Mouse (Mus musculus) kidney, postnatal 36 days (tissue): Measurements from ENCODE around the gene Nmur1.

Source experiments
- DNase-seq, 2 experiments: peaks; one replicate each; pipeline ENCODE4 v3.0.0; 2021 to 2022; ENCODE audit warnings: mixed read lengths in 2 of 2

Nmur1 gene

DNA sequence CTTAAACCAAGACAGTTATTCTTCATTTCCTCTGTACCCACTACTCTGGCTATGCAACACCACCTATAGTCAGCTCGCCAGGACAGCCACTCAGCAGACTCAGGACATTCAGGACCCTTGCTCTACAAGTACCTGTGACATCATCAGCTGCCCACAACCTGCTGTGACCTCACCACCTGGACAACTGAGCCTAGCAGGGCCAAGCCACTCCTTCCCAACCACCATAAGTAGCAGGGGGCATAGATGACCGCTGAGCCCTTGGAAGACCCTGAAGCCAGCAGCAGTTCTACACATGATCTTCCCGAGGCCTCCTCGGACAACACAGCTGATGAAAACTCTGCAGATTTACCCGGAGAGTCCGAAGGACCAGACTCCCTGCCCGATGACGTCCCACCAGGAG, at the start of gene Nmur1, which contains the start of gene Tex44:
Gene Nmur1, minus strand, starts transcription at position 101 of the 400 bp plus-strand sequence.
Gene Tex44, plus strand, starts transcription at position 202 of the 400 bp plus-strand sequence.
- no peak for DNase-seq

DNA sequence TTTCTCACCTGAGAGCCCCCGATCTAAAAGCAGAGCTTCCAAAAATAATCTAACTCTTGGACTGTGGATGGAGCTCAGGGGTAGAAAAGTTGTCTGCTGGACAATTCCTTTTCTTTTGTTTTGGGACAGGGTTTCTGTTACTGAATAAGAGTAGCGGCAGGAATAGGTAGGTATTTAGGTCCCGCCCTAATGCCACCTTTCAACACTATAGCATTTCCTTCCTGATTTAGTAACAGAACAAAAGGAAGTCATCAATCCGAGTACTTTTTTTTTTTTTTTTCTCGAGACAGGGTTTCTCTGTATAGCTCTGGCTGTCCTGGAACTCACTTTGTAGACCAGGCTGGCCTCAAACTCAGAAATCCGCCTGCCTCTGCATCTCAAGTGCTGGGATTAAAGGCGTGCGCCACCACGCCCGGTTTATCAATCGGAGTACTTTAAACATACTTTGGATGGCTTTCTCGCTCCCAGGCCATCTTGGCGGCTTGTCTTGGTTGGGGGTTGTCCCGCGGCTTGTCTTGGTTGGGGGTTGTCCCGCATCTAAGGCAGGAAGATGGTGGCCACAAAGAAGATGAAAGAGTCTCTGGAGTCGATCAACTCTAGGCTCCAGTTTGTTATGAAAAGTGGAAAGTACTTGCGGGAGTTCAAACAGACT, 47.2 kb upstream of the Nmur1 start:
- no peak for DNase-seq

DNA sequence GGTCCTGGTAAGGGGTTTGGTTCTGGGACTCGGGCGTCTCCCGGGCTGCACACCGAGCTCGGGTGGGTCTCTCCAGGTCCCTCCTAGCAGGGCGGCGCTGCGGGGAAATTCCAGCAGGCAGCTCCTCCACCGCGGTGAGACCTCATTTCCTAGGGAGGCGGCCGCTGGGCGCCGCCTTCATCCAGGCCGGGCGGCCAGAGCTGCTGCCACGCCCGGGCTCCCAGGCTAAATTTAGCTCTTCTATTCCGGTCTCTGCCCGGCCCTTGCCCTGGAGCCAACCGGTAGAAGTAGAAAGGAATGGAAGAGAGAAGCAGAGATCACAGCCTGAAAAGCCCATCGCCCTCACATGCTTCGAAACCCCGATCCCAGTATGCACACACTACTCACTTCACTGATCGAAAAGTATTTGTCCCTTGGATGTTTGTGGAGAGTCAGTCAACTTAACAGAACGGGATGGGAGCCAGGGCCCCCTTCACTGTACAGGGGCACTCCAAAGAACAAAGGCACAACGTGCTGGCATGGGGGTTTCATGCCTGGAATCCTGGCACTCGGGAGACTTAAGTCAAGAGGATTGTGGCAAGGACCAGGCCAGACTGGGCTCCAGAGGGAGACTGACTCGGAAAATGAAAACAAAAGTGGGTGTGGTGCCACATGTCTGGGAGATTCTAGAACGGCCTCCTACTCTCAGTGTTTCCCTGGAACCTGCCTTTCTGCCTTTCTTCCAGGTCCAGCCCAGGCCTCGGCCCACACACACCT, 46.3 kb upstream of the Nmur1 start:
- peak; percentile 87 to 89 for DNase-seq

DNA sequence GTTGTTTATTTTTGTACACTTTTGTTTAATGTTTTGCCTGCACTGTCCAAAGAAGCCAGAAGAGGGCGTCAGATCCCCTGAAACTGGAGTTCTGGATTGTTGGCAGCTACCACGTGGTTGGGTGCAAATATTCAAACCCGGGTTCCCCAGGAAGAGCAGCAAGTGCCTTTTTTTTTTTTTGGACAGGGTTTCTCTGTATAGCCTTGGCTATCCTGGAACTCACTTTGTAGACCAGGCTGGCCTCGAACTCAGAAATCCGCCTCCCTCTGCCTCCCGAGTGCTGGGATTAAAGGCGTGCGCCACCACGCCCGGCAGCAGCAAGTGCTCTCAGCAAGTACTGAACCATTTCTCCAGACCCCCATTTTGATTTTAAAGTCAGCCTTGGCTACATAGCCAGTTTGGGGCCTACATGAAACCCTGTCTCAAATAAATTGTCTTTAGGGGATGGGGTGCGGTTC, 45.5 kb upstream of the Nmur1 start:
- peak; percentile 48 to 74 for DNase-seq

DNA sequence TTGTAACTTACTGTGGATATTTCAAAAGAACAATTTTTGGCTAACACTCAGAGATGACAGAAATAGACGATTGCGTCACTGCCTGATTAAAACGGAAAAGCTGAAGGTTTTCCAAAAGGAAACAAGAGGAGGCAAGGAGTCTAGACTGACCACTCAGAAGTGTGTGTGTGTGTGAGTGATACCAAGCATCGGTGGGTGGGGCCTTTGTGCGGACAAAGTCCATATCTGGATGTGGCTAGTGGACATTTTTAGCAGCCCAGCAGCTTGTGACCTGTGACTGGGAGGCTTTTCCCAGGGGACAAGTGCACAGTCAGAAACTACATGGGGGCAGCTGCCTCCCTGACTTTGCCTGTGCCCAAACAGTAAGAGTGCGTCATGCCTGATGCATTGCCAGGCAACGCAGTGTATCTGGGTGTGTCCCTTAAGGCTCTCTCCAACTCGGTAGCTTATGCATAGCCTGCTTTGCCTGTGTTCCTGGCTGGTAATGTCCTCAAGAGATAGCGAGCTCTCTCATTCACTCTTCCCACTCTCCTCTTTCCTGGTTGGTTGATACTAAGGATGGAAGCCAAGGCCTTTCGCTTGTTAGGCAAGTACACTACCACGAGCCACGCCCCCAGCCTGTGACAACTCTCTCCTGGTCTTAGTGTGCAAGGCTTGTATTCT, 44.6 kb upstream of the Nmur1 start:
- DNase-seq, result peak; percentile 88 to 94

DNA sequence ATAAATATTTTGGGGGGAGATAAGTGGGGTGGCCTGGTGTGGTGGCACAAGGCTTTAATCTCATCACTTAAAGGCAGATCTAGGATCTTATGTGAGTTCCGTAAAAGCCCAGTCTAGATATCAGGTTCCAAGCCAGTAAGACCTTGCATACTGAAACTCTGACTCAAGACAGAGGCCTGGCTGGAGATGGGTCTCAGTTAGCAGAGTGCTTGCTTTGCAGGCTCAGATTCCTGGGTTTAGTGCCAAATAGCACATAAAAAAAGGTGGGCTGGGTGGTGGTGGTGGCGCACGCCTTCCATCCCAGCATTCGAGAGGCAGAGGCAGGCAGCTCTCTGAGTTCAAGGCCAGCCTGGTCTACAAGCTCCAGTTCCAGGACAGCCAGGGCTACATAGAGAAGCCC, 43.8 kb upstream of the Nmur1 start:
- no peak for DNase-seq

DNA sequence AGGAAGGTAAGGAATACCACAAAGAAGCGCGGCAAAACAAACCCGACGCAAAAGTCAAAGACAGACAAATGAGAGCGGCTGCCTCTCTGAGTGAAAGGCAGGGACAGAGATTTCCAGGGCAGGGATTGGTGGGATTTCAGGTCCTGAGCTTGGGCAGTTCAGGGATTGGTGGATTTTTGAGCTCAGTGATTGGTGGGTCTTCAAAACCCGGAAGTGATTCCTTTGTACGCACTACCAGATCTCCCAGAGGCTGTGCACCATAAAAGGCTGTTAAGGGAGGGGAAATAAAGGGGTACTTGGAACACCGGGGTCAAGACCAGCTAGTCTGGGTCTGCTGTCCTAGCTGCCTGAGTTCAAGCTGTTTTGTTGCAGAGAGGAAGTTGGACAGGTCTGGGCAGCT, 41.4 kb upstream of the Nmur1 start:
- no peak for DNase-seq

DNA sequence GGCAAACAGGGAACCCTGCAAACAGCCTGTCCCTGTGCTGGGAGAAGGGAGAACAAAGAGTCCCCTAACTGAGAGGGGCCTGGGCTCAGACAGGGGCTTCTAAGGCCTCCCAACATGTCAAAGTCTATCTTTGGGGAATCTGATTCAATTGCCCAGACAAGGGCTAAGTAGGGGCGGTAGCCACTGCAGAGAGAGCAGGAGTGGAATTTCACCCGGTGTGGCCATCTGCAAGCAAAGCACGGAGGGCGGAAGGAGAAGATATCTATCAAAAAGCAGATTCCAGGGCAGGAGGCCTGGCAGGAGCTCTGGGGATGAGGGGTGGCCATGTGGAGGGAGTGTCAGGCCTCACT, 38.8 kb upstream of the Nmur1 start:
- peak in 1 of 2 experiments; percentile 50 for DNase-seq

DNA sequence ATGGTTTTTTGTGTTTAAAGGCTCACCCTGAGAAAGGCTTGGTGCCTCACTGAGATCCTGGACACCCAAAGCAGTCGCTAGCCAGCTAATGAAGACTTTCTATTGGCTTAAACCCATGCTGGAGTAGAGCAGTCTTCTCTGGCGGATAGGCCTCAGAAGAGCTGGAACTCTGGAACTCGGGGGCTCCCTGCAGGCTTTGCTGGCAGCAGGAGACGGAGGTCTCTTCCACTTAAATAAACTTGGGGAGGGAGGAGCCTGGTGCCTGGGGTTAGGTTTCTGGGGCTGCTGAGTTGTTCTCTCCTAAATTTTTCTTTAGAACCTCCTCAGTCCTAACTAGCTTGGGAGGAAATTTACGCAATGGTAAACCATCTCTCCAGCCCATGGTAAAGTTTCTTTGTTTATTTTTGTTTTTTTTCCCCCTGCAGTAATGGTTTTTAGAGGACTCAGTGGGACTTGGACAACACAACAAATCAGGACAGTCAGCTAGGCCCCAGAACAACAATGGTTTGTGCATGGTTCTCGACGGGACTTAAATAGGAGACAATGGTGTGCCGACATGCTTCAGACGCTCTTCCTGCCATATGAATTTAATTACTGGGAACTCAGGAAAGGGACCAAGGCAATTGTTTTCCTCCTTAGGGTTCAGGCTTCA, 38.3 kb upstream of the Nmur1 start:
- no peak for DNase-seq

DNA sequence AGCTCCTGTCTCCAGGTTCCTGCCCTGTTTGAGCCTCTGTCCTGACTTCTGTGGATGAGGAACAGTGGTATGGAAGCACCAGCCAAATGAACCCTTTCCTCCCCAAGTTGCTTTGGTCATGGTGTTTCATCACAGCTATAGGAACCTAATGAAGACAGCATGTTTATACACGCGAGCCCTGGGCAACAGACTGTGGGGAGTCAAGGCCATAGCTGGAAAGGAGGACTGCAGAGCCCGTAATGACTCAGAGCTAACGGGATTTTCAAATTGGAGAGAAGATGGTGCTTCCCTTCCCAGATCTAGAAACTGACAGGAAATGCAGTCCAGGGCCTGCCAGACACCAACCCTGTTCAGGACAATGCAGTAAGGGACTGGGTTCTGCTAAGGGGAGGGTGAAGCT, 33.3 kb upstream of the Nmur1 start:
- DNase-seq, result no peak

DNA sequence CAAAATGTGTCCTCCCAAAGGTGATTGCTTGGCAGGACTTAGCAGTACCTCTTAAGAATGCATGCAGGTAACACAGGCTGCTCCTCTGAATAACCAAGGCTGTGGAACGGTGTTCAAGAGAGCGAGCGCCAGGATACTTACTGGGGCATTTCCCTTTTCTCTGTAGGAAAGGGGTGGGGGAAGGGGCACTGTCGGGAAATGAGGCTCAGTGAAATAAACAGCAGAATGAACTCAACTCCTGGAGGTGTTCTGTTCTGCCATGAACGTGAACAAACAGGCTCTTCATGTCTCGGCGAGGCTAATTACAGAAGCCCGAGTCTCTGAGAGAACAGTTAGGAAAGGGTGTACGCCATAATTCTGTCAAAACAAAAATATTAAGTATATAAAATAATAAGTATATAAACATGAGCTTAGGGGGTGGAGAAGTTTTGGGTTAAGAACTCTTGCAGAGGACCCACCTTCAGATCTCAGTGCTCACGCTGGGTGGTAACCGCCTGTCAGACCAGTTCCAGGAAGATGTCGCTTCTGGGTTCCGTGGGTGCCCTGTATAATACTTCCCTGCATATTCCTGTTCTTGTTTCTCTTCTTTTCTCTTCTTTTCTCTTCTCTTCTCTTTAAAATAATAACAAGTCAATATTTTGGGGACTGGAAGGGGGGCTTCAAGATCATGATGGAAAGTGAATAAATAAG, 31.0 kb upstream of the Nmur1 start:
- DNase-seq, result no peak

DNA sequence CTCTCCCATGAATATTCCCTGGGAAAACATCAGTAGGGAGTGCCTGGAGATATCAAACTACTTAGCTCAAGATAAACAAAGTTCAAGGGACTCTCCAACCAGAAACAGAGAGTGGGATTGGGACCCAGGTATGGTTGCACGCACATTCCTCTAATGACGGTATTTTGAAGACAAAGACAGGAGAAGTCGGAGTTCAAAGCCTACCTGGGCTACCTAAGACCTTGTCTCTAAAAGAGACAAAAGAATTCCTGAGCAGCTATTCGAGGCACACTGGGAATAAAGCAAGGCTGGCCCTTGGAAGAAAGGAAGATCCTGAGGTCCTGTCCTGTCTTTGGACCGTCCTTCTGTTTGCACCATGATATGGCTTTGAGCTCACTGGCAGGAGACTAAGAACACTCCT, 26.7 kb upstream of the Nmur1 start:
- DNase-seq, result no peak

DNA sequence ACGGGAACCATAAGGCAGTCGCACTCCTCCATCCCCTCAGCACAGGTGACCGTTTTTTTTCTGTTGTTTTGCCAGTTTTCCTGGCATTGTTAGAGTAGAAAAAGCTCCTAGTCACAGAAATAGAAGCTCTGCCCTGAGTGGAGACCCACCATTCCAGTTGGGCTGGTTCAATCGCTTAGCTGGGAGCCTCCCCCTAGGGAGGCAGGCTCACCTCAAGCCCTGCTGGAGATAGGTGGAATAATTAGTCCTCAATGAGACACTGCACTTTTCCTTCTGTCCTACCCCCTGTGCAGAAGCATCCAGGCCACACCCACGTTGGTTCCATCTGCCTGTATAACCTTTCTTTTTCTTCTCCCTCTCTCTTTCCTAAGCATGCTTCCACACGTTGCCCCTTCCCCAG, 23.9 kb upstream of the Nmur1 start:
- no peak for DNase-seq

DNA sequence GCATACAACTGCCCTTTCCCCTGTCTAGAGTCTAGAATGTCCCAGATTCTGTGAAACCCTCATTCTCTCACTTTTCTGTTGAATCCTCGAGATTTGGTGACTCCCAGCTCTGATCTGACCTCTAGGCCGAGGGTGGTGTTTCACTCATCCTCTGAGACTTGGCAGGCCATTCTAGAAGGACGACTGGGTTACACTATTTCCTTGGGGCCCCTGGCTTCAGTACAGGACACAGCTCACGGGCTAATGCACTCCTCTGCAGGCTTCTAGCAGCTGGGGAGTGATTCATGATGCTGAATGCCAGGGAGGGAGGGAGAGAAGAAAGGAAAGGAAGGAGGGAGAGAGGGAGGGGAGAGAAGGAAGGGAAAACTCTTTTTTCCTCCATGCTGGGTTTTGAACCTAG, 22.2 kb upstream of the Nmur1 start:
- DNase-seq, result peak in 1 of 2 experiments; percentile 29

DNA sequence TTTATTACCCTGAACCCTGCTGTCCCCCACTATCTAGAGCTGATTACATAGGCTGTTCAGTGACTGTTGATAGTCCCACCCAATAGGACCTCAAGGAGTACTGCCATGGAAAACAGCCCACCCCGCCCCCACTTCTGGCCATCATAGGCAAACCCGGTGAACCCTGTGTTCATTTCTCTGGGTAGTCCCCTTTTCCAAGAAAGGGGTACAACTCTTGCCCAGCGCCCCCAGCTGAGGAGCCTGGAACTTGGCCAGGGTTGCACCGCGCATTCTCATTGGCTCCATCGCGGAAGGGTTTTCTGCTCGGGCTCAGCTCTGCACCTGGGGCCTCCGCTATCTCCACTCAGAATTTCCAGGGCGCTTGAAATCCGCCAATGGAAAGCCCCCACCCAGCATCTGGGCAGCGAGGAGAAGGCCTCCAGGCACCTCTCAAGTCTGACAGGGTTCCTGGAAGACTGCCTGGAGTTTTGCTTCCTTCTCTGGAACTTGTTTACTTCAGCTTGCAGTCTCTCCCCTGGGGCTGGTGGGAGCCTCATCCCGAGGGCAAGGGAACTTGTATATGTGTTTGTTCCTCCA, 21.7 kb upstream of the Nmur1 start:
- peak; percentile 58 to 64 for DNase-seq

DNA sequence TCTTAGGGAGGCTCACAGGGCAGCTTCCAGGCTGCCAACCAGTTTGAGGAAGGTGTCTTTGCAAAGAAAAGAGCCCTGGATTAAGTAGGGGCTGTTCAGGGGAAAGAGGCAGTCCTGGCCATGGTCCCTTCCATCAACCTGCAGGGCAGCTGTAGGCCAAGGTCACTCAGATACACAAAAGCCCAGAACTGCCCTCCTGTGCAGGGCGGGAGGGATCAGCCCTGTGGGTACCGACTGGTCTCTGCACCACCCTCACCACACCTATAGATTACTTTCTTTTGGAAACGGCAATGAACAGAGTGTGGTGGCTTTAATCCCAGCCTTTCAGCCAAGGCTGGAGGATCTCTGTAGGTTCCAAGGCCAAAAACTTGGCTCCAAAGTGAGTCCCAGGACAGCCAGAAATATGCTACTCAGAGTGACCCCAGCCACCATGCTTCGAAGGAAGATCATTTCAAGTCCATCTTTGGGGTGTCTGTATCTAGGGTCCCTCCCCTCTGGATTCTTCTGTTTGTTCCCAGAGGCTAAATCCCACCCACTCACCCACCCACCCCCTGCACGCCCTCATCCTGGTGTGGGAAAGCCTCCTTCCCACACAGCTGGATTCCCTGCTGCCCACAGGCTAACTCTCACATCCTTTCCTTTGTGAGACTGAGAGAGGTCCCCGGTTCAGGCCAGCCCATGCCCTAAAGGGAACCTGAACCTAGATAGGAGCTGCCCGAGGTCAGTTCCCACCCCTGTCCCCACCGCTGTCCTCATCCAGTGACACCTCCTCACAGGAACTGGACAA, 17.6 kb upstream of the Nmur1 start:
- DNase-seq, result peak in 1 of 2 experiments; percentile 33

DNA sequence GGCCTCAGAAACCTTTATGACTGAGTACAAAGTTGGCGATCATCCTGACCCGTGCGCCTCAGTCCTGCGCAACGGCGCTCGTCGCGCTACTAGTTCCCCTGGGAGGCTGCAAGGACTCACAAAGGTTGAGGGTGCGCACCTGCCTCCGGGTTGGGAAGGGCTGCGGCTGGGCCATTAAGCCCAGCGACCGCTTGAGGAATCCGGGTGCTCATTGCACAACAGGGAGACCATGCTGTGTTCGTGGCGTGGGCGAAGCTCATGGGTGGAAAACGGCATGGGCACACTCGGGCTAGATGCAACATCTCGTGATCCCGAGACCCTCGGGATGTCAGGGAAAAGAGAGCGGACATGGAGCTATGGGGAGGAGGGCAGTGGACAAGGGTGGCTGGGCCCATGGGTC, 16.8 kb upstream of the Nmur1 start:
- no peak for DNase-seq

DNA sequence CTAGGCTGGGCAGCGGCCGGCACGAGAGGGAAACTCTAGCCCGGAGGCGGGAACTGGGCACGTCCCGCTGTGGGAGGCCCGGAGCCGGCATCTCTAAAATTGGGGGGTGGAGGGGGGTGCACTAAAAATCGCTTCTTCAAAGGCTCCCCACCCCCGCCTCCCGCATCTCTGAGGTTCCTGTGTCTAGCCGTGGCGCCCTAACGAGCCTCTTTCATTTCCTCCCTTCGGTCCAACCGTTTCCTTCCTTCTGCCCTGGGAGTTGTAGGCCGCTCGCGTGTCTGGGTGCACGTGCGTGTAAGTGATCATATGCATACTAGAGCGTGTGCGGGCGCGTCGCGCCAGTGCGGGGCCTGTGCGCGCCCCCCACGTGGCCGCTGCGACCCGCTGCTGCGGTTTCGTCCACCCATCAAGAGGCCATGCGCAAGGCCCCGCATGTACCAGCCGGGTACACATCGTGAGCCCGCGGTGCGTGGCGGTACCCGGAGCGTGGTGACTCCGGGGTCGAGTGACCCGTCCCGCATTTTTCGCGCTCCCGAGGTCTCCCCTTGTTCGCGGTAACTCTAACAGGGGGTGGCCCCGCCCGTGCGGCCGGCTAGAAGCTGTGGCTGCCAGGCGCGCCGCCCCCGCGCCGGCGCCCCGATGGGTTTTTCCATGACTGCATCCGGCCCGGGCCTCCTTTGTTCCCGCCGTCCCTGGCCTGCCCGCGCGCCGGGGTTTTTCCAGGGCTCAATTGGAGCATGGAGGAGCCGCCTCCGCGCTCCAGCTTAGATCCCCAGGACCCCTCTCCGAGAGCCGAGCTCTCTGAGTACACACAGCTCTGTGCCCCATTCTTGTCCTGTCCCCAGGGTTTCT, 16.2 kb upstream of the Nmur1 start:
- DNase-seq, result peak; percentile 91 to 94

DNA sequence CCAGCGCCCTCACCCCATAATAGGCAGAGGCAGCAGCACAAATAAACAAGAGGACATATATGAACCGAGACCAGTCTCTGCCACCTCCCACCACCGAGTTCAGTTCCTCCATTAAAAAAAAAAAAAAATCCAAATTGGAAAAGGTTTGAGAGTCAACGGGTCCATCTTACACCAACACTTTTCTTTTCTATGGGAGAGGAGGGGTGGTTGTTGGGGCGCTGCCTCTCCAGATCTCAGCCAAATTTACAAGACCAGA, 15.6 kb upstream of the Nmur1 start:
- no peak for DNase-seq

DNA sequence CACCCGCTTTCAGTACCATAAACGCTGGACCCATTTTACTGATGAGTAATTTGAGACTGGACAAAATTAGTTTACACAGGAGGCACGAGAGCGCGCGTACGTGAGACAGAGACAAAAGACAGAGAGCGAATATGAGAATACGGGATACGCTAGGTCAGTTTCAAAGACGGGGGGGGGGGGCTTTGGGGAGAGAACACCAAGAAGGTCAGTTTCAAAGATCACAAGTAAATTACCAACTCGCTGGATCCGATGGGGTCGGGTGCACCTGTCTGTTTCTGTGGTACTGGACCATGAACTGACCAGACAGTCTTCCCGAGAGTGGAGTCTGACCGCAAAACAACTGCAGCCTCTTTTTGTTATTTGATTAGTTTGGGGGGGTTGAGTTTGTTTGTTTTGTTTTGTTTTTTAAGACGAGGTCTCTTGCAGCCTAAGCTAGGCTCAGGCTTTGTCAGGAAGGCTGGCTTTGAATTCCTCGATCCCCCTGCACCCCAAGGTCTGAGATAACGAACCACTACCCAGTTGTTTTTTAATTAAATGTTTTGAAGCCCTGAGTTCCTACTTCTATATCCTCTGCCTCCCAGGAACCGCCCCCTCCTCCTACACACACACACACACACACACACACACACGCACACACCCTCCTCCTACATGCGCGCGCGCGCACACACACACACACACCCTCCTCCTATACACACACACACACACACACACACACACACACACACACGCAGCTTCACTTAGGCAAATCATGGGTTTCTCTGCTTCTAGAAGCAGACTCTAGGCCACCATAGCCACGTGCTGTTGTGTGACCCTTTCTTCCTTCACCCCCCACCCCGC, 15.1 kb upstream of the Nmur1 start:
- peak; percentile 64 to 73 for DNase-seq
